Mouse (Mus musculus) neural tube, embryonic 10.5 days (tissue): Measurements from ENCODE around the gene Slc24a3.

Experiments
- DNase-seq: peaks from one replicate; pipeline ENCODE4 v3.0.0-alpha.2; 2017; ENCODE audit warnings: low spot score; ENCODE audit errors: extremely low spot score

Slc24a3 gene

DNA sequence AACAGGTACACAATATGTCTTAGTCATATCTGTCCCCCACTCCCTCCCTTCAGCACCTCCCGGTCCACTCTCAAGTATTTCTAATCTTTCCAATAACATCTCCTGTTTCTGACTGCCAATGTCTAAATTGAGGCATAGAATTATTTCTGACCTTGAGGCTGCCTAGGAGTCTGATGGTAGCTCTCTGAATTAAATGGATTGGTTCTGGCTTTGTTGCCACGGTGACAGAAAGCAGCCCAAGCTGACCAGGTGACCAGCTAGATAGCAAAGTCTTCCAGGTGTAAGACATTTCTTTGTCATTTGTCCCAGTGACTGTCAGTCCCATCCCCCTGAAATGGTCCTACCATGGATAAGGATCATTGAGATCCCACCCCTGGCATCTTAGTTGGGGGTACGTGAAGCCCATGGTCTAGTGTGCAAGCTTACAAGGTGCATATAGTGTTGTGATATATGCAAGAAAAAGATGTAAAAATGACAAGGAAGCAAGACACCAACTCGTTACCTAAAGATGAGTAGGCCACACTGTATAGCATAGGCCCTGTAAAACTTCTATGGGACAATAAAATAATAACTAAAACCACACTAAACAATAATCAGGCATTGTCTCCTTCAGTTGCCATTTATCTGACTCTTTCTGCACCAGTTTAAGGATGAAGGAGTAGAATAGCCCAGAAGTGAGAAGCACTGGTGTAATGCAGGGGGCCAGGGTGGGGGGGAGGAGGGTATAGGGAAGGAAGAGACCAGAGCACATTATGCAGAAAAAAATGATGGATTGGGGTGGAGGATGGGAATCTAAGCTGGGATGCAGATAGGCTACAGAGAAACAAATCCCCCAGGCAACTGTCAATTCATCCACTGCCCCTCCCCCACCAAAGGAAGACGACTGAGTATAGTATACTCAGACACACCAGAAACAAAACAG is 253.7 kb downstream of the Slc24a3 start:
- DNase-seq: no peak

GRCm38 (mm10) chr2:145421889-145422212 is 254.3 kb downstream of the Slc24a3 start:
- no peak for DNase-seq

DNA sequence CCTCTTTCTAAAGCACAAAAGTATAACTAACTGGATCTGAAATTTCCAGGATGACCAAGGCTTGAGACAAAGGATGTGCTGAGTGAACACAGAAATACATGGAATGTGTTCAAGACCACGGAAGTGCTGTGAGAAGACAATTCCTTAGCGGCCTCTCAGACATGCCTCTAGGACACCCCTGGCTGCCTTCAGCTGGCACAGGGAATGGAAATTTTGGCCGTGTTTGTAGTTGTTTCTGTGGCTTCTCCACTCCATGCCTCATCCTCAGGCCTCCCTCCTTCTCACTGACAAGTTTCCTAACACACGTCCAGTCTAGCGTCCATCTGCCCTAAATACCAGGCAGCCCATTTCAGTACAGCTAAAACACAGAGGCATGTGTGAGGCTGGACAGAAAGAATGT is 262.4 kb downstream of the Slc24a3 start:
- no peak for DNase-seq

DNA sequence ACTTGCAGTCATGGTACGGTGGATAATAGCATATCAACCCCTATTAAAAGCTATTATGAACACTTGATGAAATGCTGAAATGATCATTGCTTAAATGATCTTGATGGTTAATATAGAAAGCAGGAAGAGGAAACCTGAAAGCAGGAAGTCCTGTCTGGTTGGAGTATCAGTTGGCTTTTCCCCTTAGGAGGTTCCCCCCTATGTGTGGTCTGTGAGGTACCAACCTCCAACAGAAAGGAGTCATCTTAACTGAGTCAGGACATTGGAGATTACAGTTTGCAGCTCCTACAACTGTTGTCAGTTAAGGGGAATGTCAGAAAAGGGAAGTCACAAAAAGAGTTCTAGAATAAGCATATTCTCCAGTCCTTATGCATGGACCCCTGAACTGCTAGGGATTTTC is 266.5 kb downstream of the Slc24a3 start:
- DNase-seq: no peak

GRCm38 (mm10) chr2:145438336-145438735 is 270.8 kb downstream of the Slc24a3 start:
- DNase-seq: no peak

- no peak for DNase-seq
Measured at GRCm38 (mm10) chr2:145439755-145440154, 272.2 kb downstream of the Slc24a3 start.

DNA sequence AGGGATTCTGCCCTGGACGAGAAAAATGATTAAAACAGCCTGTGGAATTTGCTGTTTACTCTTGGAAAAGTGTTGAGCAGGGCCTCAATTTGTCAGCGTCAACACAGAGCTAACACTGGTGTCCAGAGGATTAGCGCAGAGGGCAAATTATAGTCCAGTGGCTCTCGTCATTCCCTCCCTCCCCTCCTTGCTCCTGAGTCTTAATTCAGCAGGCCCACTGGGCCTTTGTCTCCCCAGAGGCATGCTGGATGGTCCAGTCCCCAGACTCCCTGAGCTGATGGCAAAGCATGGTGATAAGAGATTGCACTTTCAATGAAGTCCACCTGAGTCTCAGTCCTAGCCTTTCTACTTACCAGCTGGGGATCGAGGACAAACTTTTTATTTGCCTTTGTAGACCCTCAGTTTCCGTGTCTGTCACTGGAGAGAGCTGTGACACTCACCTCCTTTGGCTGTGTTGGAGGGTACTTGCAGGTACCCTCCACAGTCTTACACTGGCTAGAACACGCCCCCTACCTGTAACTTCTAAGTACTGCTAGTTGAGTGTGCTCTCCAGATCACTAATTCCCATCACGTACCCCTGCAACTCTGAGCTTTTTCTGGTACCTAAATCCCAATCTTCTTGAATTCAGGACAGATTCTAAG is 289.7 kb downstream of the Slc24a3 start:
- peak; percentile 19 for DNase-seq

- DNase-seq: no peak
Measured at GRCm38 (mm10) chr2:145460854-145461423, 293.4 kb downstream of the Slc24a3 start.

- no peak for DNase-seq
Measured at GRCm38 (mm10) chr2:145462253-145462652, 294.7 kb downstream of the Slc24a3 start.

DNA sequence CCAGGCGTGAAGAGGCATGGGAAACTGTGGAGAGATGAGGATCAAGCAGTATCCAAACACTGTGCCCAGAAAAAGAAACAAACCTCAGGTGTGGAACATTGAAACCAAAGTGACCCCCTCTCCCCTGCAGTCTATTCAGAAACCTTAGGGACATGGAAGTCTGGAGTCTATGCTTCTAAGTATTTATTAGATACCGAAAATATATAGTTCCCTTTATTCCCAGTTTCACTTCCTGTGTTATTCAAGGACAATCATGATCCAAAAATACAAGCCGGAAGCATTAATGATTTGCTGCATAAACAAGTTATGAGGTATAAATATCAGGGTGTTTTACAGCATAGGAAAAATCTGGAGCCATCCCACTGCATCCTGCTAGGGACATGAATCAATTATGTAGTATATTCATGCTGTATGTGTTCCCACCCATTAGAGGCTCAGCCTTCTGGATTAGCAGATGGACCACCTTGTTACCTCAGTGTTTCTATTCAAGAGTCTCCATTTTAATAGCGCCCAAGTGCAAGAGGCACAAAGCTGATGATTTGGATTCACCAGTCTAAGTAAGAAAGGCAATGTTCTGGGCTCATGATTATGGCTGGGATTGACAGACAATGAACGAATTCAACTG is 301.3 kb downstream of the Slc24a3 start:
- DNase-seq: no peak

- DNase-seq: no peak
Measured at GRCm38 (mm10) chr2:145477484-145477883, 309.9 kb downstream of the Slc24a3 start.

GRCm38 (mm10) chr2:145479676-145480075 is 312.1 kb downstream of the Slc24a3 start:
- DNase-seq: no peak

- no peak for DNase-seq
Measured at GRCm38 (mm10) chr2:145500231-145500630, 332.7 kb downstream of the Slc24a3 start.

DNA sequence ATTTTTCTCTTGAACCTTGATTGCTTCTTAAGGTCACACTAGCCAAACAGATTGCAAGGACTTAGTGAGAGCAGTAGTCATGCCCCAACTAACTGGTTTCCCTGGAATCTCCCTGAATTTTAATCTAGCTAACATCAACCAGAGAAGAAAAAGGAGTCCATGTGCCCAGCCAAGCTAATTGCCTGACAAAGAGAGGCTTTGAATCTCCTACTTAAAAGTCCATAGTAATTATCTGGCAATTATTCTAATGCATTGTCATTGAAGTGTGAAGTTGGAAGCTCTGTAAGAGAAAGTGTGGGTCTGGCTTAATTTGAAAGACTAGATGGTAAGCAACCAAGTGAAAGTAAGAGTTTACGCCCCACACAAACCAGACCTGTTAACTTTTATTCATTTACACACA is 333.9 kb downstream of the Slc24a3 start:
- no peak for DNase-seq

GRCm38 (mm10) chr2:145507702-145508101 is 340.1 kb downstream of the Slc24a3 start:
- no peak for DNase-seq

- DNase-seq: no peak
Measured at GRCm38 (mm10) chr2:145510650-145511225, 343.2 kb downstream of the Slc24a3 start.

GRCm38 (mm10) chr2:145515956-145516355 is 348.4 kb downstream of the Slc24a3 start:
- no peak for DNase-seq

- DNase-seq: peak; percentile 75
Measured at GRCm38 (mm10) chr2:145517346-145517745, 349.8 kb downstream of the Slc24a3 start.

DNA sequence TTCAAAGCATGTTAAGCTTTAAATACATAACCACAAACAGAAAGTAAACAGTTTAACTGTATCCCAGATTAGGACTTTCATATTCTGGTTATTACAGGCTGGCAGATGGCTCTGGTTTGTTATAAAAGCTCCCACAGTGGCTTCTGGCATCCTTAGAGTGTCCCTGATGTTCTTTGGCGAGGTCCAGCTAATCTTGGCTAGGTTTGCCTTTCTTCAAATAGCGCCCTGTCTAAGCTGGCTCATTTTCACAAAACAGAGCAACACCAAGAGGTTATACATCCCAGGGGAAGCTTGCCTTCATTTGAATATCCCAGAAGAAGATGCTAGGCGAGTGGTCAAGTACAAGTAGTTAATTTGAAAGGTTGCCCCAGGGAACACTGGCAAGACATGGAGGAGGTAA is 354.5 kb downstream of the Slc24a3 start:
- no peak for DNase-seq

DNA sequence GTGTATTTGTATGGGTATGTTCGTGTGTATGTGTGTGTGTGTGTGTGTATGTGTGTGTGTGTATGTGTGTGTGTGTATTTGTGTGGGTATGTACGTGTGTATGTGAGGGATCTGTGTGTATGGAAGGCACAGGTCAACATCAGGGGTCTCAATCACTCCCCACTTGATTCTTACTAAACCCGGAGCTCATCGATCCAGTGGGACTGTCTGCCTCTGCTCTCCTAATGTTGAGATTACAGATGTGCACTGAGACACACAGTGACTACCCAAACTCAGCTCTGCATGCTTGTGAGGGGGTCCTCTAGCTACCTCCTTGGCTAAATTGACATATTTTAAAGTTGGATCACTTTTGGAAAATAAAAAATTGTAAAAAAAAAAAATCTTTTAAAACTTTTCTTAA is 355.8 kb downstream of the Slc24a3 start:
- no peak for DNase-seq

- DNase-seq: no peak
Measured at GRCm38 (mm10) chr2:145527151-145527550, 359.6 kb downstream of the Slc24a3 start.

DNA sequence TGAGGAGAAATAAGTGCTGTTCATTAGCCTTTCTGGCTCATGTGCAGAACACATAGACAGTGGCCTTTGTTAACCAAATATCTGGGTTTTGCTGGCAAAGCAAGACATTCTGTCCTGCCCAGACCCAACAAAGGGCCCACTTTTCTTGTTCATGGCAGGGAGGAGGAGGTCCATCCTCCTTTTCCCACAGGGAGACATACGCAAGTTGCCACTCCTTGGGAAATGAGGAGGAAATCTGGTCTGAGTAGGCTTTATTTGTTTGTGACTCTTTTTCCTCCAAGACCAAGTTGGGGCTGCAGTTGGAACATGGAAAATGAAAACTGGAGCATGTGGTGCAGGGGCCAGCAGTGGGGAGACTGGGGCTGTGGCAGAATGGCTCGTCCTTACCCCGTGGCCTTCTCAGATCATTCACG is 363.4 kb downstream of the Slc24a3 start:
- no peak for DNase-seq
